Mouse (Mus musculus) thymus, postnatal 14 days (tissue): ENCODE data around the gene Stx11.
A peak's percentile ranks its signal among the peaks of the same experiment; 100 is the strongest.

Source experiments
- DNase-seq: peaks from one replicate; pipeline ENCODE4 v3.0.0; 2021

Gene Stx11

DNA sequence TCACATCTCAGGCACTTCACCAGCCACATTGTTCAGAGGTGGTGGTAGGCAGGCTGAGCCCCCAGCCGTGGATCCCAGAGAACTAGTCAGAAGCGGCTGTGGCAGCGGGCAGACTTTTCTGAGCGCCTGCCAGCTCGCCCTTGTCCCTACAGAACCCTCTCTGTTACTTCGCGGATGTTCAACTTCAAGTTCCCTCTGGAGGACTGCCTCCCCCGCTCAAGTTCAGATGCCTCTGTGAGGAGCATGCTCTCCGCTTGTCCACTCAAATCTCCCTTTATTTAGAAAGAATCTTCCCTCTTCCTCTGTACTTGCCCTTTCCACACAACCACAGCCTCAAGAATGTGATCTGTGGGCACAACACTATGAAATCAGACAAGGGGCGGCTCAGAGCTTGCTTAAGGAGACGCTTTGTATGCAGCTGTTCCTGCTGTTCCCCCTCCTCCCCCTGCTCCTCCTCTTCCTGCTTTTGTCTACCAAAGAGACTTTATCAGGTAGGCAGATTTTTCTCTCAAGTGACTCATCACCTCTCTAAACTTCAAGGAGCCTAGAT is 52.0 kb downstream of the Stx11 start:
- peak; percentile 53 for DNase-seq

GRCm38 (mm10) chr10:12911451-12911850 is 52.6 kb downstream of the Stx11 start:
- no peak for DNase-seq

- no peak for DNase-seq
These were observed 54.2 kb downstream of the Stx11 start for GRCm38 (mm10) chr10:12909891-12910290.

GRCm38 (mm10) chr10:12909179-12909578 is 54.9 kb downstream of the Stx11 start:
- DNase-seq, result no peak

GRCm38 (mm10) chr10:12904140-12904528 is 60.0 kb downstream of the Stx11 start:
- no peak for DNase-seq

GRCm38 (mm10) chr10:12903440-12904139 is 60.5 kb downstream of the Stx11 start:
- no peak for DNase-seq

DNA sequence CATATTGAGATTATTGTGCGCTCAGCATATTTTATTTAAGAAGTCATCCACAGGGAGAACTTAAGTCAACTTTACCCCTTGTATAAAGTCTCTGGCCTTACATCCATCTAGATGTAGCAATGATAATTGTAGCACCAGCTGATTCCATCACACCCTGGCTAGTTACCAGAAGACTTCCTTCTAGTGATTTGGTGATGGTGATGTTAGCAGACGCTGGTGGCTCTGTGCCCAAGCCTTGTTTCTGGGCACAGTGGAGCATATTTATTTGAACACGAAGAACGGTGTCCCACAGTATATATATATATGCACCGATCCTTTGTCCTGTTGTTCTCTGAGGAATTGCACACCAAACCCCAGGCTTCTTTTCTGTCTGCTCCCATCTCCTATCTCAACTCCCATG is 64.2 kb downstream of the Stx11 start:
- DNase-seq, result no peak

- no peak for DNase-seq
These were observed 70.8 kb downstream of the Stx11 start for GRCm38 (mm10) chr10:12893339-12893738.

DNA sequence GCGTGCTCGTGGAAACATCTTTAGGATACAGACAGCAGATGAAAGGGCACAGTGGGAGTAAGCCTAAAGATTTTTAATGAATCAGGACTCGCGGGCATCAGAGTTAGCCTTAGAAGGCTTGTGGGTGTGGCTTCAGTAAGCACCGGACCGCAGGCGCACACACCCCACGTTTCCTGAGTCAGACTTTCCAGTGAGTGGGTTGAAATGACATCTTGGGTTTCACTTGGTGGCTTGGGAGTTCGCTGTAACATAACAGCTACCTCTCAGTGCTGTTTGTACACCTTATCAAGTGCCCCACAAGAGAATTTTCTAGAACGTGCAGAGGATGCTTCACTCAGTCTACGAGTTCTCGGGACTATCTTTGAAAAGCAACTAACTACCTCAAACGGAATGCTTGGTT is 75.7 kb downstream of the Stx11 start:
- DNase-seq, result peak; percentile 9
